Mouse (Mus musculus) forebrain, embryonic 12.5 days (tissue): ENCODE results near the gene Pwp2. TPM values are rescaled to one million over a fixed set of nuclear protein-coding genes. Genes with fewer than 3 reads are reported as not detected.
"Not testable (repeated sequence)": the region's sequence is repeated elsewhere in the genome, so short reads cannot be mapped to it uniquely, and the experiment has no call there.

Experiments
- ATAC-seq: fragments of 200-750 bp; cut with Nextera tagmentation; 2 replicates; pipeline ENCODE4 v1.8.0; 2017; ENCODE audit warnings: moderate TSS enrichment; ENCODE audit not compliant: low FRiP score
- H3K27ac ChIP-seq: fragments of 300-500 bp; sonication (generic); 2 replicates; pipeline ENCODE4 v1.5.1; 2016; ENCODE audit warnings: mild to moderate bottlenecking
- H3K27me3 ChIP-seq: fragments of 300-500 bp; sonication (generic); 2 replicates; pipeline ENCODE4 v1.6.1; 2016; ENCODE audit warnings: mild to moderate bottlenecking
- H3K36me3 ChIP-seq: fragments of 300-500 bp; sonication (generic); replicated peaks from 2 replicates; pipeline ENCODE4 v1.6.1; 2016; ENCODE audit warnings: mild to moderate bottlenecking
- H3K4me1 ChIP-seq: fragments of 300-500 bp; sonication (generic); 2 replicates; pipeline ENCODE4 v1.6.1; 2016
- H3K4me2 ChIP-seq: fragments of 300-500 bp; sonication (generic); 2 replicates; pipeline ENCODE4 v1.6.1; 2016; ENCODE audit warnings: mild to moderate bottlenecking, moderate library complexity
- H3K4me3 ChIP-seq: fragments of 300-500 bp; sonication (generic); replicated peaks from 2 replicates; pipeline ENCODE4 v1.5.1; 2016; ENCODE audit warnings: mild to moderate bottlenecking
- H3K9ac ChIP-seq: fragments of 300-500 bp; sonication (generic); 2 replicates; pipeline ENCODE4 v1.6.1; 2016; ENCODE audit warnings: mild to moderate bottlenecking
- H3K9me3 ChIP-seq: fragments of 300-500 bp; sonication (generic); 2 replicates; pipeline ENCODE4 v1.6.1; 2016
- WGBS: fragments of 180-500 bp; shearing (Covaris S2); methylation state at CpG from one replicate; pipeline ENCODE4 v1.1.7; 2016; 5-methylcytosine and 5-hydroxymethylcytosine counted together
- polyA plus RNA-seq: library from polyadenylated mRNA; unstranded; fragments of >200 nt; fragmentation: Nextera tagmentation; extraction: Ambion mirVana; gene quantifications from 2 replicates; pipeline ENCODE4 v1.2.1, GENCODE M21; 2016

The Pwp2 gene
- polyA plus RNA-seq, 1 experiment from 2014 or later = 22.3 TPM

DNA sequence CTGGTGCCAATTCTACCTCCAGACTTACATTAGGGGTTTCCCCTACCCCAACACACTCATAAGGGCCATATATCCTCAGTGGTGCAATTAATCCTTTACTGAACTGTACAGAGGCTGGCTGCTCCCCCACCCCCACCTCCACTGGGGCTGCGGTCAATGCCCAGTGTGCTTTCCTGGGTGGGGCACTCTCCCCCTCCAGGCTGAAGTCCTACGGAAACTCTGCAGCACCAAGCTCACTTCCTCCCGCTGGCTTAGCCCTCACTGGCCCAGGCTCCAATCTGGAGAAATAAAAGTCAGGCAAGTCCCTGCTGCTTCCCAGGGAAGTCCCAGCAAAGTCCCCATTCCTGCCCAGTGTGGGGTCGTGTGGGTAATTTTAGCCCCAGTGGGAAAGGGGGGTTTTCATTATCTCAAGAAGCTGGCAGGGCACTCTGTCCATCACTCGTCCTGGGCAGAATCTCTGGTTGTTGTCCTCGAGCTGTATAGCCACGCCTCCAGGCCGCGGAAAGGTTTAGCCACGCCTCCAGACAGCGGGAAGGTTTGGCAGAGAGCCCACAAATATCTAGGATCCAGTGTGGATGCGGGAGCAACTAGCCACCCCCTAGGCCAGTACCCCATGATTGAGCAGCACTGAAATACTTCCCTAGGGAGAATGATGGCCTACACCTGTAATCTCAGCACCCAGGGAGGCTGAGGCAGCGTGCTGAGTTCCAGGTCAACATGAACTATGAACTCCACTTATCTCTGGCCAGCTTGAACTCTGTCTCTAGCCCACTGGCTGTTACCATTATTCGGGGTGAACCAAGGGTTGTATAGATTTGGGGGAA lies 49.8 kb downstream of the Pwp2 start:
- Histone ChIP-seq H3K4me3 (no peak overlapping the region), H3K27me3 (peaks cover 7% of the 10 kb centered on the region; the same call in 1 of the 2 replicates), H3K36me3 (no peaks in the 10 kb centered on the region), H3K4me1 (peaks cover 10% of the 10 kb centered on the region), H3K4me2 (peak overlapping the region; percentile 37), H3K9ac (no peak overlapping the region), H3K27ac (no peak overlapping the region), H3K9me3 (no peaks in the 10 kb centered on the region)
- 15% methylated on average over 14 of the region's 14 CpGs for WGBS
- ATAC-seq = peak; percentile 65

GRCm38 (mm10) chr10:78134400-78134799 lies 50.5 kb downstream of the Pwp2 start:
- no peak overlapping the region for H3K27ac ChIP-seq
- no peak overlapping the region for H3K4me2 ChIP-seq
- peaks cover 7% of the 10 kb centered on the region; the same call in 1 of the 2 replicates for H3K27me3 ChIP-seq
- H3K4me1 ChIP-seq = peaks cover 10% of the 10 kb centered on the region
- no peak for ATAC-seq
- WGBS = 68% methylated on average over 4 of the region's 4 CpGs
- H3K4me3 ChIP-seq = no peak overlapping the region
- H3K9me3 ChIP-seq = no peaks in the 10 kb centered on the region
- H3K9ac ChIP-seq = no peak overlapping the region
- H3K36me3 ChIP-seq = no peaks in the 10 kb centered on the region

GRCm38 (mm10) chr10:78129998-78130397 lies 55.0 kb downstream of the Pwp2 start:
- Histone ChIP-seq H3K9ac (no peak overlapping the region), H3K4me2 (no peak overlapping the region), H3K36me3 (no peaks in the 10 kb centered on the region), H3K27me3 (peaks cover 7% of the 10 kb centered on the region; the same call in 1 of the 2 replicates), H3K4me1 (peaks cover 4% of the 10 kb centered on the region), H3K9me3 (no peaks in the 10 kb centered on the region), H3K27ac (no peak overlapping the region), H3K4me3 (no peak overlapping the region)
- no peak for ATAC-seq
- WGBS = 77% methylated on average over 4 of the region's 4 CpGs

- no peak overlapping the region for H3K4me3 ChIP-seq
- H3K36me3 ChIP-seq = no peaks in the 10 kb centered on the region
- H3K4me1 ChIP-seq = no peaks in the 10 kb centered on the region
- 60% methylated on average over 11 of the region's 11 CpGs for WGBS
- no peak overlapping the region for H3K9ac ChIP-seq
- H3K9me3 ChIP-seq = no peaks in the 10 kb centered on the region
- ATAC-seq = no peak
- H3K27ac ChIP-seq = no peak overlapping the region
- no peak overlapping the region for H3K4me2 ChIP-seq
- H3K27me3 ChIP-seq = peaks cover 7% of the 10 kb centered on the region; the same call in 1 of the 2 replicates
Measured at GRCm38 (mm10) chr10:78129423-78129822, 55.5 kb downstream of the Pwp2 start.

- H3K4me3 ChIP-seq = no peak overlapping the region
- H3K9me3 ChIP-seq = no peaks in the 10 kb centered on the region
- 82% methylated on average over 2 of the region's 2 CpGs for WGBS
- peaks cover 7% of the 10 kb centered on the region; the same call in 1 of the 2 replicates for H3K27me3 ChIP-seq
- H3K36me3 ChIP-seq = no peaks in the 10 kb centered on the region
- H3K4me2 ChIP-seq = no peak overlapping the region
- ATAC-seq = no peak
- H3K4me1 ChIP-seq = no peaks in the 10 kb centered on the region
- no peak overlapping the region for H3K27ac ChIP-seq
- no peak overlapping the region for H3K9ac ChIP-seq
Measured at GRCm38 (mm10) chr10:78128647-78129046, 56.3 kb downstream of the Pwp2 start.

DNA sequence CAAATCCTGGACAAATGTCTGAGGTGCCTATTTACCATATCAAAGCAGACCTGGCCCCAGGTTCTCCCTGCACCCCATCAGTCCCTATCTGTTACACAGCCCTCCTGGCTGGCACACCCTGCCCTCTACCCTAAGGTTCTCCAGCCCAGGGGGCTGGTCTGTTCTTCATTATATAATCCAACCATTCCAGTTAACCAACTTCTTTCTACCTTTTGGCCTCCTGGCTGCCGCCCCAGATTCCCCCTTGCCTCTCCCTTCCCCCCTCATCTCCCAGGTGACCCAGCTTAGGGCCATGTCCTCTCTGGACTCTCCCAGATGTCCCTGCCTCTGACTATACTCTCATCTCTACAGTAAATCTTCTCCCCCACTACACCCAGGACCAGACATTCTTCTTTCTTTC lies 57.0 kb downstream of the Pwp2 start:
- peaks cover 7% of the 10 kb centered on the region; the same call in 1 of the 2 replicates for H3K27me3 ChIP-seq
- H3K4me1 ChIP-seq = no peaks in the 10 kb centered on the region
- ATAC-seq = no peak
- H3K36me3 ChIP-seq = no peaks in the 10 kb centered on the region
- H3K27ac ChIP-seq = no peak overlapping the region
- H3K9me3 ChIP-seq = no peaks in the 10 kb centered on the region
- 72% methylated on average over 1 of the region's 1 CpGs for WGBS
- no peak overlapping the region for H3K4me3 ChIP-seq
- no peak overlapping the region for H3K4me2 ChIP-seq
- H3K9ac ChIP-seq = no peak overlapping the region

- H3K27me3 ChIP-seq = peaks cover 7% of the 10 kb centered on the region; the same call in 1 of the 2 replicates
- no peak overlapping the region for H3K27ac ChIP-seq
- ATAC-seq = no peak
- no peak overlapping the region for H3K4me2 ChIP-seq
- no peaks in the 10 kb centered on the region for H3K9me3 ChIP-seq
- H3K4me3 ChIP-seq = no peak overlapping the region
- no peaks in the 10 kb centered on the region for H3K4me1 ChIP-seq
- 69% methylated on average over 9 of the region's 9 CpGs for WGBS
- H3K36me3 ChIP-seq = no peaks in the 10 kb centered on the region
- no peak overlapping the region for H3K9ac ChIP-seq
Measured at GRCm38 (mm10) chr10:78127046-78127870, 57.7 kb downstream of the Pwp2 start.

DNA sequence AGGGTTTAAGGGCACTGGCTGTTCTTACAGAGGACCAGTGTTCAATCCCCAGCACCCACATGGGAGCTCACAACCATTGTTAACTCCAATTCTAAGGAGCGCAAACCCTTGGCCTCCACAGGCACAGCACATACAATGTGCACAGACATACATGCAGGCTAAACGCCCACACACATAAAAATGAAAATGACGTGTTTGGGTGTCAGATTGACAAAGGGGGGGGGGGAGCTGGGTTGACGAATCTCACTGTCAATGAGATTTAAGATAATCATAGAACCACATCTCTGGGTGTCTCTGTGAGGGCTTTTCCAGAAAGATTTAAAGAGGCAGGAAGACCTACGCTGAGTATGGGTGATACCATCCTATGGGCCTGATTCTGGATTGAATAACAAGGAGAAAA lies 58.6 kb downstream of the Pwp2 start:
- peaks cover 7% of the 10 kb centered on the region; the same call in 1 of the 2 replicates for H3K27me3 ChIP-seq
- WGBS = 91% methylated on average over 5 of the region's 5 CpGs
- no peak overlapping the region for H3K27ac ChIP-seq
- H3K4me2 ChIP-seq = no peak overlapping the region
- ATAC-seq = no peak
- H3K4me1 ChIP-seq = no peaks in the 10 kb centered on the region
- no peak overlapping the region for H3K9ac ChIP-seq
- no peaks in the 10 kb centered on the region for H3K36me3 ChIP-seq
- no peak overlapping the region for H3K4me3 ChIP-seq
- H3K9me3 ChIP-seq = no peaks in the 10 kb centered on the region

DNA sequence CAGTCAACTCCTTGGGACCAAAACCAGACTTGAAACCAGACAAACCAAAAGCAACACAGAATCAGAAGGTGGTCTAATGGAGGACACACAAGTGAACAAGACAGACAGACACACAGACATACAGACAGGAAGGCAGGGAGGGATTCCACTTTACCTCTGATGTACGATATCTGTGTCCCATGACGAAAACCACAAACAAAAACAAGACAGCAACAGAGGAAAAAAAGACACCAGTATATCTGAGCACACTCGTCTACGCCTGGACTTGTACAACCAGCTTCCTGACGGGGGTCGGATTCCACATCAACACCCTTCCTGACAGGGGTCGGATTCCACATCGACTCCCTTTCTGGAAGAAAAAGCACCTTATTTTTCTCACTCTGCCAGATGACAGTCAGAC lies 59.9 kb downstream of the Pwp2 start:
- not testable (repeated sequence) for ATAC-seq, H3K4me1 ChIP-seq
- 88% methylated on average over 8 of the region's 8 CpGs for WGBS

DNA sequence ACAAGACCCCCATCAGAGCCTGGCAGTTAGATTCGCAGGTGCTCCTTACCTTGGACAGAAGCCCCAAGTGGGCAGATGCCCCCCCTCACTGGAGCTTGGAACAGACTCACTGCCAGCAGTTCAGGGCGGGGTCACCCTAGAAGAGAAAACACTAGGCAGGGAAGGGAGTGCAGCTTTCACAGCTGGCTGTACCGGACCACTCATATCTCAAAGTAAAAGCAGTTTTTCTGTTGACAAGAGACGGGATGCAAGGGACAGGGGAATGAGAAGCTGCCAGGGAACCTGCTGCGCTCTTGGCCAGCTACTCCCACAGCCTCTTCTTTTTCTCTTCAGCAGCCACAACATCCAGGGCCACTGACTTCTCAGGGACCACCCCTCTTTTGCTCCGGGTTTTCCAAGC lies 60.8 kb downstream of the Pwp2 start:
- not testable (repeated sequence) for H3K4me2 ChIP-seq, H3K27me3 ChIP-seq, H3K9ac ChIP-seq, H3K9me3 ChIP-seq, H3K4me1 ChIP-seq, ATAC-seq, H3K36me3 ChIP-seq, H3K4me3 ChIP-seq, H3K27ac ChIP-seq
- 76% methylated on average over 6 of the region's 6 CpGs for WGBS

More for the DNA sequence above, 59.9 kb downstream of the Pwp2 start:
- H3K9me3 ChIP-seq, H3K9ac ChIP-seq, H3K27ac ChIP-seq, H3K4me2 ChIP-seq, H3K36me3 ChIP-seq, H3K4me3 ChIP-seq, H3K27me3 ChIP-seq: not testable (repeated sequence)
